Mouse (Mus musculus) lung, postnatal 0 days (tissue): ENCODE data around the gene Clhc1. TPM values are rescaled to one million over a fixed set of nuclear protein-coding genes. Genes with fewer than 3 reads are reported as not detected.

ENCODE experiments used
- ATAC-seq: fragments of 200-750 bp; cut with Nextera tagmentation; 2 replicates; pipeline ENCODE4 v1.8.0; 2017; ENCODE audit warnings: moderate library complexity
- DNase-seq: peaks from one replicate; pipeline ENCODE4 v3.0.0-alpha.2; 2016; ENCODE audit warnings: low spot score
- H3K27ac ChIP-seq: fragments of 300-500 bp; sonication (generic); 2 replicates; pipeline ENCODE4 v1.5.1; 2014; ENCODE audit warnings: antibody characterized with exemption, mild to moderate bottlenecking, low read length, mixed read lengths
- H3K27me3 ChIP-seq: fragments of 300-500 bp; sonication (generic); replicated peaks from 2 replicates; pipeline ENCODE4 v1.6.1; 2014; ENCODE audit warnings: low read length, mixed read lengths; ENCODE audit not compliant: insufficient read depth
- H3K36me3 ChIP-seq: fragments of 300-500 bp; sonication (generic); 2 replicates; pipeline ENCODE4 v1.6.1; 2014; ENCODE audit warnings: low read length, mixed read lengths; ENCODE audit not compliant: insufficient read depth
- H3K4me1 ChIP-seq: fragments of 300-500 bp; sonication (generic); 2 replicates; pipeline ENCODE4 v1.6.1; 2014; ENCODE audit warnings: antibody characterized with exemption, low read depth, low read length, mixed read lengths; ENCODE audit not compliant: insufficient read depth
- H3K4me2 ChIP-seq: fragments of 300-500 bp; sonication (generic); replicated peaks from 2 replicates; pipeline ENCODE4 v1.6.1; 2014; ENCODE audit warnings: low read depth, mild to moderate bottlenecking, low read length, moderate library complexity, mixed read lengths
- H3K4me3 ChIP-seq: fragments of 300-500 bp; sonication (generic); 2 replicates; pipeline ENCODE4 v1.5.1; 2014; ENCODE audit warnings: low read depth, low read length
- H3K9ac ChIP-seq: fragments of 300-500 bp; sonication (generic); replicated peaks from 2 replicates; pipeline ENCODE4 v1.6.1; 2014; ENCODE audit warnings: low read depth, mild to moderate bottlenecking
- H3K9me3 ChIP-seq: fragments of 300-500 bp; sonication (generic); 2 replicates; pipeline ENCODE4 v1.6.1; 2016; ENCODE audit warnings: low read length, mixed read lengths
- CTCF ChIP-seq: IDR thresholded peaks from 2 replicates; pipeline ENCODE4 v1.5.1; 2016; ENCODE audit warnings: antibody characterized with exemption, mild to moderate bottlenecking
- EP300 ChIP-seq: IDR thresholded peaks from 2 replicates; pipeline ENCODE4 v1.6.1; 2016; ENCODE audit warnings: antibody characterized with exemption, mild to moderate bottlenecking, control low read depth
- WGBS: fragments of 180-500 bp; shearing (Covaris S2); extraction: QIAGEN DNeasy Blood & Tissue Kit; methylation state at CpG from one replicate; pipeline ENCODE4 v1.1.7; 2014; 5-methylcytosine and 5-hydroxymethylcytosine counted together
- polyA plus RNA-seq: library from polyadenylated mRNA; unstranded; fragments of >200 nt; fragmentation: Nextera tagmentation; extraction: Ambion mirVana; gene quantifications from 2 replicates; pipeline ENCODE4 v1.2.1, GENCODE M21; 2015

Clhc1 gene
- polyA plus RNA-seq, 1 experiment from 2014 or later = 0.10 TPM

DNA sequence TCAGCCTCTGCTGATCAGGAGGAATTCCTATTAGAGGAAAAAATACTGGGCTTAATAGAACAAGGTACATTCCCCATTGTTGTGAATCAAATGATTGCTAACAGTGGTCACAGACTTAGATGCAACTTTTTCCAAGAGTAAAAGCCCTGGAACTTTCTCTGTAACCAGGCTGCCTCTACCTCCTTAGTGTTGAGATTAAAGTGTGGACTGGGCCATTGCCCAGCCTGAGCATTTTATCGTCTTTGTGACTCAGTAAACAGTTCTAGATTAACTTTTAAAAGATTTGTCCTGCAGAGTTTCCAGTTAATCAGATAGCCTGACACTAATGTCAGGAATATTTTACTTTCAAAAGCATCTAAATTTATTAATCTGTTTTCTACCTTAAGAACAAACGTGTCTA, 988 bp upstream of the Clhc1 start:
- Histone ChIP-seq H3K27me3 (no peaks in the 10 kb centered on the region), H3K36me3 (peaks cover 5% of the 10 kb centered on the region; the same call in 1 of the 2 replicates), H3K4me1 (peaks cover 3% of the 10 kb centered on the region; the same call in 1 of the 2 replicates), H3K4me2 (peak overlapping the region; percentile 70), H3K9ac (peak overlapping the region; percentile 84), H3K4me3 (peak overlapping the region; percentile 79), H3K27ac (0 out of 2 replicates have a peak overlapping the region, but pooled peaks have one; percentile 76), H3K9me3 (no peaks in the 10 kb centered on the region)
- TF ChIP-seq CTCF (no peak), EP300 (no peak)
- WGBS = 6% methylated on average over 2 of the region's 2 CpGs
- no peak for ATAC-seq
- no peak for DNase-seq

DNA sequence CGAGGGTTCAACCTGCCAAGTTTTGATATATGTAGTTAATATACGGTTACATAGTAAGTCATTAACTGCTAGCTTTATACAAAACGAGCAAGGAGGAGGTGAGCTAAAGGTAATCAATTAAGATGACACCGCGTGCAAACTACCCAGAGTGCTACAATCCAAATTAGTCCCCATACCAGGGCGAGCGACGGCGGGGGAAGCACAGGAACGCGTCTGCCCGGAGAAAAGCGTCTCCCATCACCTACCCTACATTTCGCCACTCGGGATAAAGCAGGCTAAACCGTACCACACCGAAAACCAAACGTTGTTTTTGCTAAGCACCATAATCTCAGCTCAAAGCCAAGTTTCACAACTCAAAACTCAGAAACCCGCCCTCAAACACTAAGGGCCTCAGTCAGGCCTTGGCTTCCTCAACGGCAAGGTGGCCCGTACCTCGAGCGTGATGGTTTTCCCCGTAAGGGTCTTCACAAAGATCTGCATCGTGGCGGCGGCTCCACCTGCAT, 450 bp upstream of the Clhc1 start:
- Histone ChIP-seq H3K27me3 (no peaks in the 10 kb centered on the region), H3K4me3 (peak overlapping the region; percentile 79), H3K4me2 (peak overlapping the region; percentile 70), H3K4me1 (peaks cover 3% of the 10 kb centered on the region; the same call in 1 of the 2 replicates), H3K27ac (peak overlapping the region; percentile 76), H3K9me3 (no peaks in the 10 kb centered on the region), H3K9ac (peak overlapping the region; percentile 84), H3K36me3 (peaks cover 5% of the 10 kb centered on the region; the same call in 1 of the 2 replicates)
- no peak for TF ChIP-seq EP300
- no peak for TF ChIP-seq CTCF
- under 1% methylated on average over 27 of the region's 27 CpGs for WGBS
- ATAC-seq (peak; percentile 42), DNase-seq (no peak)

DNA sequence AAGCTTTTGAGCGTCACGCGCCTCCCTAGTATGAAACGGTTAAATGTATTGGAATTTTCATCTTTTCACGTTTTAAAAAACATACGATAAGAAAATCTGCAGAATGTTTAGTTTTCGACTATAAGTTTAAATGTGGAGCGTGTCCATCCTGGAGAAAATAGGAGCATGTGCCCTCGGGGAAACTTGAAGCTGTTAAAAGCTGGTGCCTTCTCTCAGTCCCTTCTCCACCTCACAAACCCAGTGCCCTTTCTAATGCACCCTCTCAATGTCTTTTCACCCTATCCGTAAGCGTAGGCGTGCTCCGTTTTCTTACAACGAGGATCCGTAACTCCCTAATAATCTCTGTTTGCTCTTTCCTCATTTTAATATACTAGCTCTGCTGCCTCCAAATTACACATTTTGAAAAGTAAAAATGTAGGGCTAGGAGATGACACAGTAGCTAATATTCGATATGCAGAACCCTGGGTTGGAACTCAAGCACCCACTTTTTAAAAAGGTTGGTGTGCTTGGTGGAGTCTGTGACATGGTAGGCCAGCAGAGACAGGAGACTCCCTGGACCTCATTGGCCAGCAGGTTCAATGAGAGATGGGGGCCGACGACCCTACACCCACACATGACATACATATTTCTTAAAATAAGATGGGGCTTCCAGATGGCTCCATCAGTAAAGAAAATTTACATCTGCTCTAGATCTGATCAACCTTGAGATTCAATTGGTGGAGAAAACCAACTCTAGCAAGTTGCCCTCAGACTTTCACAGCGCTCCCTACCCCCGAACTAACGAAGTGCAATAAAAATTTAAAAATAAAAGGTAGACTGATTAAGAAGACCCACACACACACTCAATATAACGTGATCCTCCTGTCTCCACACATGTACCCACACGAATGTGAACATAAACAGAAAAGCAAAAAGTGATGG, 1.0 kb downstream of the Clhc1 start:
- peaks cover 3% of the 10 kb centered on the region; the same call in 1 of the 2 replicates for H3K4me1 ChIP-seq
- peak overlapping the region; percentile 79 for H3K4me3 ChIP-seq
- peak overlapping the region; percentile 76; the same call in 1 of the 2 replicates for H3K27ac ChIP-seq
- no peak for TF ChIP-seq EP300
- TF ChIP-seq CTCF = no peak
- H3K4me2 ChIP-seq = peak overlapping the region; percentile 70
- H3K9ac ChIP-seq = peak overlapping the region; percentile 84
- no peaks in the 10 kb centered on the region for H3K9me3 ChIP-seq
- no peak for DNase-seq
- ATAC-seq = no peak
- 18% methylated on average over 23 of the region's 23 CpGs for WGBS
- no peaks in the 10 kb centered on the region for H3K27me3 ChIP-seq
- H3K36me3 ChIP-seq = peaks cover 5% of the 10 kb centered on the region; the same call in 1 of the 2 replicates

DNA sequence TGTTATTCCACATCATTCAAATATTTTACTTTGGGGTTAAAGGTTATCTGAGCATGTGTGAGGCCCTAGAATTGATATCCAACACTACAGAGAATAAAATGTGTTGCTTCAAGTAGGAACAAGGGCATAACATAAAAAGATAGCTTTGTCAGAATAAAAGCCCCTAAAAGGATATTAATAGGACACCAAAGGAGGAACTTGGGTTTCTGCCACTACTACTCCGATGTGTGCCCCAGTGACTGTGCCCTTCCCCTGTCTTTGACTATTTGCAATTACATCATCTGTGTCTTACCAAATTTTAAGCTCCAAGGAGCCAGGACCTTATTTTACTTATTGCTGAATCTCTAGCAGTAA, 1.7 kb downstream of the Clhc1 start:
- DNase-seq (peak; percentile 30), ATAC-seq (no peak)
- WGBS = 46% methylated on average over 1 of the region's 1 CpGs
- no peak overlapping the region for H3K9ac ChIP-seq
- H3K9me3 ChIP-seq = no peaks in the 10 kb centered on the region
- no peak overlapping the region for H3K4me2 ChIP-seq
- no peaks in the 10 kb centered on the region for H3K27me3 ChIP-seq
- H3K27ac ChIP-seq = no peak overlapping the region
- H3K36me3 ChIP-seq = peaks cover 5% of the 10 kb centered on the region; the same call in 1 of the 2 replicates
- H3K4me3 ChIP-seq = no peak overlapping the region
- H3K4me1 ChIP-seq = peaks cover 3% of the 10 kb centered on the region; the same call in 1 of the 2 replicates
- no peak for TF ChIP-seq CTCF
- no peak for TF ChIP-seq EP300

DNA sequence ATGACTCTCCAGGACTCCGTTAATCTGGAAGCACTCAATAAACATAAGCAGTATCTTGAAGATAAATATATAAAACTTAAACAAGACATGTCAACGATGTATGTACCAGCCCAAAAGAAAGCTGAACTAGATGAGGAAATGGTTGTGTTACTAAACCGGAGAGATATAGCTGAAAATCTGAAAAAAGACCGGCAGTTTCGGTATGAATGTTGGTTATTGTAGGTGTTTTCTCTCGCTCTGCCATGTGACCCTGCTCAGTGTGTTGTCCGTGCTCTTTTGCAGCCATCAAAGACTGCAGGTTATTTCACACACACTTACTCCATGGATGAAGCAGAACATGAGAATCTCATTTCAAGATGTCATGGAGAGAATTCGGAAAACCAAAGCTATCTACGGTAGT, 12.7 kb downstream of the Clhc1 start:
- H3K4me1 ChIP-seq = no peaks in the 10 kb centered on the region
- WGBS = 76% methylated on average over 9 of the region's 9 CpGs
- no peak for DNase-seq
- no peak overlapping the region for H3K4me3 ChIP-seq
- no peak overlapping the region for H3K27ac ChIP-seq
- no peak overlapping the region for H3K4me2 ChIP-seq
- no peaks in the 10 kb centered on the region for H3K36me3 ChIP-seq
- TF ChIP-seq EP300 (no peak), CTCF (no peak)
- H3K9me3 ChIP-seq = no peaks in the 10 kb centered on the region
- H3K9ac ChIP-seq = no peak overlapping the region
- no peak for ATAC-seq
- H3K27me3 ChIP-seq = no peaks in the 10 kb centered on the region

DNA sequence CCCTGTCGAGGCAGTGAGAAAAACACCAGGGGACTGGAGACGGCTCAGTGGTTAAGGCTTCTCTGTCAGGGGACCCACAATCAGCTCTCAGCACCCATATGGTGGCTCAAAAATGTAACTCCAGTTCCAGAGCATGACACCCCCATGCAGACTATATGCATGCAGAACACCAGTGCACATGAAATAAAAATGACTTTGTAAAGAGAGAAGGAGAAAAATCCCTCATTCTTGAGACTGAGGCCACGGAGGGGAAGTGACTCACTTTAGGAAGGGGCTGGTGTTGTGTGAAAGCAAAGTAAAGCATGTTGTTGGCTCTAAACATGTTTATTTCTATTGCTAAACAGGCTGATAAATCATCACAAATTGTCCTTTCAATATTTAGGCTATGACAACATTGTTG, 13.2 kb downstream of the Clhc1 start:
- Histone ChIP-seq H3K27me3 (no peaks in the 10 kb centered on the region), H3K36me3 (no peaks in the 10 kb centered on the region), H3K4me1 (no peaks in the 10 kb centered on the region), H3K9ac (no peak overlapping the region), H3K4me3 (no peak overlapping the region), H3K9me3 (no peaks in the 10 kb centered on the region), H3K4me2 (no peak overlapping the region), H3K27ac (no peak overlapping the region)
- no peak for ATAC-seq
- TF ChIP-seq CTCF (no peak), EP300 (no peak)
- 85% methylated on average over 3 of the region's 3 CpGs for WGBS
- DNase-seq = no peak
